Comparison of ENCODE assay signal across 8 mouse cellular contexts in the genomic region with DNA sequence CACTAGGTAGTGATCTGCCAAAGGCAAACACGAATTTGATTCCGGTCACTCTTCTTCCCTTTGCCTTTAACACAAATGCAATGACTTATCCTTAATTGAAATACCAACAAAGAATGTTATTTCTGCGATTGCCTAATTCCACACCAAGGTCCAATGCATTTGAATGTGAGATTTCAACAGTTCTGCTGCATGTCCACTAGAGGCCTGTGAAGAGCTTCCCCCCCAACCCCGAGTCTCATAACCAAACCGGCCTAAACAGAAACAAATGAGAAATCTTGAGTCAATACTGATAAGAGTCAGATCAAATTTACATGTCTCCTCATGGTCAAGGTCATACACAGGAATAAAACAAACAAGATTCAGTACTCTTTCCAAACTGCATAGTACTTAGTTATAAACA.
DNase-seq lines count a peak whose midpoint lies in the region; ATAC-seq and TF ChIP-seq lines count a peak whose summit lies in the region.

No protein-coding gene starts in this region.

- no peak overlapping the region for H3K4me3 ChIP-seq in liver, embryonic 14.5 days (ENCODE audit: insufficient read depth in 1 of 2, low read depth in 2 of 2, low read length in 2 of 2)
- no peak overlapping the region for H3K4me3 ChIP-seq in liver, embryonic 12.5 days
- H3K4me3 ChIP-seq in kidney, embryonic 15.5 days (replicated peaks), result no peak overlapping the region
- no peak overlapping the region for H3K4me3 ChIP-seq in midbrain, embryonic 11.5 days (ENCODE audit: low read depth, low read length)

- DNase-seq in liver, embryonic 14.5 days (ENCODE audit: low read depth in 3 of 3, low spot score in 3 of 3), result peak in 1 of 3 experiments; percentile 14
- DNase-seq in brain, embryonic 18.5 days (ENCODE audit: low read depth, low spot score), result peak; percentile 8
- DNase-seq in heart, adult 9 months (ENCODE audit: low spot score in 2 of 2), result peak; percentile 54 to 59
- peak; percentile 84 for DNase-seq in midbrain, embryonic 11.5 days (ENCODE audit: low spot score, missing footprints)
- no peak for DNase-seq in T-cell, adult 2 months (ENCODE audit: low spot score)
- DNase-seq in right cerebral cortex, postnatal 4 days, result no peak

- no peak; the same call in 1 of the 2 replicates for ATAC-seq in liver, embryonic 14.5 days (ENCODE audit: insufficient read depth)
- ATAC-seq in liver, embryonic 12.5 days, result no peak
- peak; percentile 77 for ATAC-seq in kidney, embryonic 15.5 days (replicated peaks; ENCODE audit: low FRiP score)
- ATAC-seq in midbrain, embryonic 11.5 days (ENCODE audit: low FRiP score), result peak; percentile 62

- H3K27me3 ChIP-seq in liver, embryonic 14.5 days (ENCODE audit: control insufficient read depth, insufficient read depth, low read length), result no peaks in the 10 kb centered on the region
- H3K27me3 ChIP-seq in liver, embryonic 12.5 days (replicated peaks), result no peaks in the 10 kb centered on the region
- H3K27me3 ChIP-seq in kidney, embryonic 15.5 days, result no peaks in the 10 kb centered on the region
- H3K27me3 ChIP-seq in midbrain, embryonic 11.5 days (ENCODE audit: control insufficient read depth, insufficient read depth, low read length), result no peaks in the 10 kb centered on the region

- H3K9ac ChIP-seq in liver, embryonic 14.5 days (replicated peaks), result no peak overlapping the region
- H3K9ac ChIP-seq in liver, embryonic 12.5 days, result no peak overlapping the region
- no peak overlapping the region for H3K9ac ChIP-seq in kidney, embryonic 15.5 days
- no peak overlapping the region for H3K9ac ChIP-seq in midbrain, embryonic 11.5 days (ENCODE audit: low read length)

- H3K4me1 ChIP-seq in liver, embryonic 14.5 days (replicated peaks; ENCODE audit: control insufficient read depth in 2 of 2, insufficient read depth in 2 of 2, low read length in 1 of 2), result peaks cover 0 to 4% of the 10 kb centered on the region in 2 experiments; a peak in 2 of 4 replicates
- H3K4me1 ChIP-seq in liver, embryonic 12.5 days, result peaks cover 18% of the 10 kb centered on the region
- H3K4me1 ChIP-seq in kidney, embryonic 15.5 days, result peaks cover 31% of the 10 kb centered on the region
- peaks cover 10% of the 10 kb centered on the region for H3K4me1 ChIP-seq in midbrain, embryonic 11.5 days (ENCODE audit: control insufficient read depth, insufficient read depth, low read length)

- no peaks in the 10 kb centered on the region for H3K9me3 ChIP-seq in liver, embryonic 14.5 days (ENCODE audit: control insufficient read depth, low read length)
- no peaks in the 10 kb centered on the region for H3K9me3 ChIP-seq in liver, embryonic 12.5 days (replicated peaks)
- no peaks in the 10 kb centered on the region for H3K9me3 ChIP-seq in kidney, embryonic 15.5 days (replicated peaks)
- no peaks in the 10 kb centered on the region for H3K9me3 ChIP-seq in midbrain, embryonic 11.5 days (ENCODE audit: control insufficient read depth, low read length)

- H3K36me3 ChIP-seq in liver, embryonic 14.5 days (replicated peaks; ENCODE audit: control insufficient read depth, insufficient read depth, low read depth), result no peaks in the 10 kb centered on the region
- H3K36me3 ChIP-seq in liver, embryonic 12.5 days, result no peaks in the 10 kb centered on the region
- no peaks in the 10 kb centered on the region for H3K36me3 ChIP-seq in kidney, embryonic 15.5 days
- H3K36me3 ChIP-seq in midbrain, embryonic 11.5 days (ENCODE audit: control insufficient read depth, insufficient read depth, low read length), result no peaks in the 10 kb centered on the region

- no peak overlapping the region for H3K4me2 ChIP-seq in liver, embryonic 14.5 days (ENCODE audit: low read depth)
- H3K4me2 ChIP-seq in liver, embryonic 12.5 days, result no peak overlapping the region
- no peak overlapping the region for H3K4me2 ChIP-seq in kidney, embryonic 15.5 days
- H3K4me2 ChIP-seq in midbrain, embryonic 11.5 days, result no peak overlapping the region

- TF ChIP-seq EP300 in liver, embryonic 14.5 days (IDR thresholded peaks at IDR 0.05; ENCODE audit: low read depth), result no peak

- H3K27ac ChIP-seq in liver, embryonic 14.5 days, result no peak overlapping the region
- H3K27ac ChIP-seq in liver, embryonic 12.5 days, result no peak overlapping the region
- peak overlapping the region; percentile 64 for H3K27ac ChIP-seq in kidney, embryonic 15.5 days
- H3K27ac ChIP-seq in midbrain, embryonic 11.5 days (ENCODE audit: low read depth, low read length), result no peak overlapping the region; the same call in 1 of the 2 replicates

- WGBS in liver, embryonic 14.5 days (ENCODE audit: insufficient replicate concordance), result 33% methylated on average over 5 of the region's 5 CpGs
- 40% methylated on average over 5 of the region's 5 CpGs for whole genome bisulfite sequencing in liver, embryonic 12.5 days (ENCODE audit: insufficient replicate concordance)
- 33% methylated on average over 5 of the region's 5 CpGs for WGBS in kidney, embryonic 15.5 days
- 41% methylated on average over 5 of the region's 5 CpGs for WGBS in midbrain, embryonic 11.5 days

- TF ChIP-seq CTCF in liver, embryonic 14.5 days (IDR thresholded peaks at IDR 0.05; ENCODE audit: low read depth), result peak; percentile 50

Comparison
In these comparisons a context has a peak if more than half of its experiments do, and no peak if none do; other contexts are left out.
1. ATAC-seq: peak in kidney, embryonic 15.5 days (single experiment) and midbrain, embryonic 11.5 days (single experiment); none in liver, embryonic 14.5 days (single experiment) and liver, embryonic 12.5 days (single experiment).
2. DNase-seq: peak in brain, embryonic 18.5 days (single experiment), heart, adult 9 months (2 of 2) and midbrain, embryonic 11.5 days (single experiment); none in T-cell, adult 2 months (single experiment) and right cerebral cortex, postnatal 4 days (single experiment).